Mouse (Mus musculus) bone marrow, adult 2 months (tissue): ENCODE data around the gene 1110051M20Rik. TPM values are rescaled to one million over a fixed set of nuclear protein-coding genes. Genes with fewer than 3 reads are reported as not detected.

Source experiments
- H3K27ac ChIP-seq: fragments of 200-500 bp; 2 replicates; pipeline ENCODE4 v1.5.1; 2012; ENCODE audit warnings: low read depth, mild to moderate bottlenecking, control low read depth, inconsistent platforms, low read length; ENCODE audit not compliant: control insufficient read depth, poor library complexity, insufficient read depth
- H3K4me1 ChIP-seq: fragments of 200-500 bp; 2 replicates; pipeline ENCODE4 v1.6.1; 2011; ENCODE audit warnings: low read length; ENCODE audit not compliant: control insufficient read depth, insufficient read depth
- H3K4me3 ChIP-seq: fragments of 200-500 bp; replicated peaks from 2 replicates; pipeline ENCODE3; 2011; ENCODE audit warnings: mild to moderate bottlenecking, low read depth, low read length, control low read depth; ENCODE audit not compliant: control insufficient read depth
- CTCF ChIP-seq: fragments of 200-500 bp; IDR thresholded peaks from 2 replicates; pipeline ENCODE4 v1.5.1; 2011; ENCODE audit warnings: low read length, control low read depth; ENCODE audit not compliant: control insufficient read depth, insufficient read depth
- POLR2A ChIP-seq: fragments of 200-500 bp; IDR thresholded peaks from 2 replicates; pipeline ENCODE4 v1.6.1; 2011; ENCODE audit warnings: low read depth, mild to moderate bottlenecking, control low read depth, low read length, borderline replicate concordance; ENCODE audit not compliant: control insufficient read depth
- WGBS: fragments of 180-500 bp; shearing (Covaris S2); methylation state at CpG from one replicate; pipeline ENCODE4 v1.1.7; 2018; 5-methylcytosine and 5-hydroxymethylcytosine counted together
- polyA plus RNA-seq: library from polyadenylated mRNA; stranded (reverse); fragments of >200 nt; gene quantifications from 2 replicates; pipeline ENCODE4 v1.2.4, GENCODE M21; 2011; ENCODE audit warnings: low replicate concordance; ENCODE audit not compliant: missing spikeins, insufficient read depth, insufficient read length

1110051M20Rik gene
- polyA plus RNA-seq, 1 experiment = 7.8 TPM

GRCm38 (mm10) chr2:91429146-91429545 lies 15.4 kb downstream of the 1110051M20Rik start:
- Histone ChIP-seq H3K4me3 (no peak overlapping the region), H3K4me1 (no peaks in the 10 kb centered on the region), H3K27ac (no peak overlapping the region)
- WGBS = 81% methylated on average over 3 of the region's 3 CpGs
- TF ChIP-seq CTCF = no peak
- TF ChIP-seq POLR2A = no peak

GRCm38 (mm10) chr2:91426321-91426720 lies 18.2 kb downstream of the 1110051M20Rik start:
- no peak overlapping the region for H3K27ac ChIP-seq
- 69% methylated on average over 1 of the region's 1 CpGs for WGBS
- no peak overlapping the region for H3K4me3 ChIP-seq
- H3K4me1 ChIP-seq = no peaks in the 10 kb centered on the region; the same call in 1 of the 2 replicates
- no peak for TF ChIP-seq CTCF
- TF ChIP-seq POLR2A = no peak

- H3K4me1 ChIP-seq = no peaks in the 10 kb centered on the region; the same call in 1 of the 2 replicates
- TF ChIP-seq CTCF = no peak
- TF ChIP-seq POLR2A = no peak
- no peak overlapping the region for H3K27ac ChIP-seq
- H3K4me3 ChIP-seq = no peak overlapping the region
- 81% methylated on average over 7 of the region's 7 CpGs for WGBS
Observed at GRCm38 (mm10) chr2:91424061-91424720, 20.3 kb downstream of the 1110051M20Rik start.

DNA sequence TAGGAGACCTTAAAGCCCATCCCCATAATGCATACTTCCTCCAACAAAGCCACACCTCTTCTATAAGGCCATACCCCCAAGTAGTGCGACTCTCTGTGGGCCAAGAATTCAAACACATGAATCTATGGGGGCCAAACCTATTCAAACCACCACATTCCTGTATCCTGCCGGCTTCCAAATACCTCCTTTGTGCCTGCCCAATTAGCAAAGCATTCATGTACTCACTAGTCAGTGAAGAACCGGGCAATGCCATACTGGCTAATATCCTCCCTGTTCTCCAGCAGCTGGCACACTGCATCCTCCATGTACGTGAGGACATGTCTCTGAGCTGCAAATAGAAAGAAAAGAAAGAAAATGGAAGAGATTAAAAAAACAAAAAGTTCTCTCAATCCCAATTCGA lies 22.9 kb downstream of the 1110051M20Rik start:
- WGBS = 82% methylated on average over 5 of the region's 5 CpGs
- Histone ChIP-seq H3K4me3 (no peak overlapping the region), H3K4me1 (no peaks in the 10 kb centered on the region; the same call in 1 of the 2 replicates), H3K27ac (no peak overlapping the region)
- TF ChIP-seq CTCF = no peak
- TF ChIP-seq POLR2A = no peak

DNA sequence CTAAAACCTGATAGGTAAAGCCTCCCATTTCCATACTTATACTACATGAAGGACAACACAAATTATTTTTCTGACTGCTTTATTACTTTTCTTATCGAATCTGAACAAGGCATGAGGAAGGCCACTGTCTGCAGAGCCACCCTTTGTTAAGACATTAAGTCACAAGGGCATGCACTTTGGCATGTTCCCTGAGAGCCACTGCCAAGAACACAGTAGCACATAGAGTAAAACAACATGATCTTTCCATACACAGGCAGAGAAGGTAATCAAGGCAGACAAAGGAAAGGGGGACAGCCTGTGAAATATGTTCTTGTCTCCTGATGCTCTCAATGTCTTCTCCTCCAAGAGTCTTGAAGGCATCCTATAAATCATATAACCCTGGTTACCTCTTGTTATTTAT lies 30.7 kb downstream of the 1110051M20Rik start:
- no peak overlapping the region for H3K4me3 ChIP-seq
- TF ChIP-seq POLR2A = no peak
- TF ChIP-seq CTCF = no peak
- H3K4me1 ChIP-seq = peaks cover 2% of the 10 kb centered on the region; the same call in 1 of the 2 replicates
- WGBS = 78% methylated on average over 1 of the region's 1 CpGs
- no peak overlapping the region for H3K27ac ChIP-seq

- TF ChIP-seq CTCF (no peak), POLR2A (no peak)
- H3K4me1 ChIP-seq = peaks cover 2% of the 10 kb centered on the region; the same call in 1 of the 2 replicates
- H3K4me3 ChIP-seq = no peak overlapping the region
- no peak overlapping the region for H3K27ac ChIP-seq
- WGBS = 37% methylated on average over 5 of the region's 5 CpGs
Observed at GRCm38 (mm10) chr2:91412361-91412760, 32.1 kb downstream of the 1110051M20Rik start.

DNA sequence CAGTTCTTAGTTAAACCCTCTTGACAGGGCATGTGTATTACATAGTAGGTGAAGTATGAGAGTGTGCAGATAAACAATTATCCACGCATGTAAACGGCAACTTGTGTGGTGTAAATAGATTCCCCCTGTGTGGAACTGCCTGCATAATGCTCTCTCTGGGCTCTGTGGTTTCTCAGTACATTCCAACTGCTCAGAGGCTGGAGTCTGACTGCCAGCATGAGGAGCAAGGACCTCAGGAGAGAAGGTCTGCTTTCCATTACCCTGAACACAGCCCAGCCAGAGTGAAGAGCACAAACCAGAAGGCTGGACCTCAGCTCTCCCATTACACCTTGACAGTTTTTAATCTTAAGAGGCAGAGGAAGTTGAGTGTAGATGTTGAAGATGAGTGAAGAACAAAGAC lies 33.0 kb downstream of the 1110051M20Rik start:
- WGBS = 87% methylated on average over 2 of the region's 2 CpGs
- Histone ChIP-seq H3K4me1 (peaks cover 2% of the 10 kb centered on the region; the same call in 1 of the 2 replicates), H3K27ac (no peak overlapping the region), H3K4me3 (no peak overlapping the region)
- TF ChIP-seq CTCF = no peak

DNA sequence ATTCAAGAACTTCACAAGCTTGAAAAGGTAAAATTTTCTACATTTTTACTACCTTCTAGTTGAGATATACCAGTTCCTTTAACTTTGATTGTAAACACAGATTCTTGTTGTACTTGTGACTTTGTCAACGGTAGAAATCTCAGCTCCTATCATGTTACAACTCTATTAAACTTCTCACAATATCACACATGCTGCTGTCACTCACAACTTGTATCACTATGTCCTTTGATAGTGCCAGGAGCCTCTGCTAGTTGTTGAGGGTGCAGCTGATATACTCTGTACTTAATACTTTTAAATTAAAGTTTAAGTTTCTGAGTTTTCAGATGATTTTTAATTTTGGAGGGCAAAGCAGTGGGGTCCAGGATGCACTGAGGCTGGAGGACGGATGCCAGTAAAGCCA lies 36.5 kb downstream of the 1110051M20Rik start:
- H3K4me3 ChIP-seq = no peak overlapping the region
- no peak for TF ChIP-seq CTCF
- no peak for TF ChIP-seq POLR2A
- WGBS = 84% methylated on average over 2 of the region's 2 CpGs

GRCm38 (mm10) chr2:91405071-91405470 lies 39.4 kb downstream of the 1110051M20Rik start:
- no peak overlapping the region for H3K27ac ChIP-seq
- WGBS = 87% methylated on average over 4 of the region's 4 CpGs
- TF ChIP-seq POLR2A (no peak), CTCF (no peak)
- no peak overlapping the region for H3K4me3 ChIP-seq
- no peaks in the 10 kb centered on the region for H3K4me1 ChIP-seq

More for the DNA sequence above, 36.5 kb downstream of the 1110051M20Rik start:
- no peak overlapping the region for H3K27ac ChIP-seq
- peaks cover 2% of the 10 kb centered on the region; the same call in 1 of the 2 replicates for H3K4me1 ChIP-seq
